Mouse (Mus musculus) lung, postnatal 0 days (tissue): ENCODE measurements around the gene Ccs. TPM values are rescaled to one million over a fixed set of nuclear protein-coding genes. Genes with fewer than 3 reads are reported as not detected.
"Not testable (repeated sequence)": the region's sequence is repeated elsewhere in the genome, so short reads cannot be mapped to it uniquely, and the experiment has no call there.

Experiments used
- ATAC-seq: fragments of 200-750 bp; cut with Nextera tagmentation; 2 replicates; pipeline ENCODE4 v1.8.0; 2017; ENCODE audit warnings: moderate library complexity
- DNase-seq: peaks from one replicate; pipeline ENCODE4 v3.0.0-alpha.2; 2016; ENCODE audit warnings: low spot score
- H3K27ac ChIP-seq: fragments of 300-500 bp; sonication (generic); 2 replicates; pipeline ENCODE4 v1.5.1; 2014; ENCODE audit warnings: antibody characterized with exemption, mild to moderate bottlenecking, low read length, mixed read lengths
- H3K27me3 ChIP-seq: fragments of 300-500 bp; sonication (generic); replicated peaks from 2 replicates; pipeline ENCODE4 v1.6.1; 2014; ENCODE audit warnings: low read length, mixed read lengths; ENCODE audit not compliant: insufficient read depth
- H3K36me3 ChIP-seq: fragments of 300-500 bp; sonication (generic); 2 replicates; pipeline ENCODE4 v1.6.1; 2014; ENCODE audit warnings: low read length, mixed read lengths; ENCODE audit not compliant: insufficient read depth
- H3K4me1 ChIP-seq: fragments of 300-500 bp; sonication (generic); 2 replicates; pipeline ENCODE4 v1.6.1; 2014; ENCODE audit warnings: antibody characterized with exemption, low read depth, low read length, mixed read lengths; ENCODE audit not compliant: insufficient read depth
- H3K4me2 ChIP-seq: fragments of 300-500 bp; sonication (generic); replicated peaks from 2 replicates; pipeline ENCODE4 v1.6.1; 2014; ENCODE audit warnings: low read depth, mild to moderate bottlenecking, low read length, moderate library complexity, mixed read lengths
- H3K4me3 ChIP-seq: fragments of 300-500 bp; sonication (generic); 2 replicates; pipeline ENCODE4 v1.5.1; 2014; ENCODE audit warnings: low read depth, low read length
- H3K9ac ChIP-seq: fragments of 300-500 bp; sonication (generic); replicated peaks from 2 replicates; pipeline ENCODE4 v1.6.1; 2014; ENCODE audit warnings: low read depth, mild to moderate bottlenecking
- H3K9me3 ChIP-seq: fragments of 300-500 bp; sonication (generic); 2 replicates; pipeline ENCODE4 v1.6.1; 2016; ENCODE audit warnings: low read length, mixed read lengths
- CTCF ChIP-seq: IDR thresholded peaks from 2 replicates; pipeline ENCODE4 v1.5.1; 2016; ENCODE audit warnings: antibody characterized with exemption, mild to moderate bottlenecking
- EP300 ChIP-seq: IDR thresholded peaks from 2 replicates; pipeline ENCODE4 v1.6.1; 2016; ENCODE audit warnings: antibody characterized with exemption, mild to moderate bottlenecking, control low read depth
- WGBS: fragments of 180-500 bp; shearing (Covaris S2); extraction: QIAGEN DNeasy Blood & Tissue Kit; methylation state at CpG from one replicate; pipeline ENCODE4 v1.1.7; 2014; 5-methylcytosine and 5-hydroxymethylcytosine counted together
- polyA plus RNA-seq: library from polyadenylated mRNA; unstranded; fragments of >200 nt; fragmentation: Nextera tagmentation; extraction: Ambion mirVana; gene quantifications from 2 replicates; pipeline ENCODE4 v1.2.1, GENCODE M21; 2015

Gene Ccs
- polyA plus RNA-seq, 1 experiment from 2014 or later = 54.5 TPM

GRCm38 (mm10) chr19:4828444-4829114 is 10.6 kb downstream of the Ccs start:
- Histone ChIP-seq H3K9me3 (no peaks in the 10 kb centered on the region), H3K36me3 (peaks cover 6% of the 10 kb centered on the region; the same call in 1 of the 2 replicates), H3K27me3 (no peaks in the 10 kb centered on the region), H3K4me2 (no peak overlapping the region), H3K4me3 (no peak overlapping the region), H3K9ac (no peak overlapping the region), H3K27ac (no peak overlapping the region), H3K4me1 (no peaks in the 10 kb centered on the region)
- 55% methylated on average over 16 of the region's 16 CpGs for WGBS
- peak; percentile 40 for DNase-seq
- TF ChIP-seq CTCF (no peak), EP300 (no peak)
- ATAC-seq = peak; percentile 52

GRCm38 (mm10) chr19:4820678-4821303 is 18.3 kb downstream of the Ccs start:
- TF ChIP-seq EP300 (no peak), CTCF (peak; percentile 29)
- Histone ChIP-seq H3K4me3 (no peak overlapping the region), H3K4me2 (no peak overlapping the region), H3K27ac (no peak overlapping the region), H3K27me3 (no peaks in the 10 kb centered on the region), H3K9ac (no peak overlapping the region), H3K36me3 (peaks cover 6% of the 10 kb centered on the region; the same call in 1 of the 2 replicates), H3K9me3 (no peaks in the 10 kb centered on the region), H3K4me1 (no peaks in the 10 kb centered on the region)
- DNase-seq (peak; percentile 54), ATAC-seq (peak; percentile 48)
- 40% methylated on average over 5 of the region's 5 CpGs for WGBS

- 30% methylated on average over 1 of the region's 1 CpGs for WGBS
- Histone ChIP-seq H3K36me3 (no peaks in the 10 kb centered on the region), H3K27me3 (no peaks in the 10 kb centered on the region), H3K9me3 (no peaks in the 10 kb centered on the region), H3K27ac (no peak overlapping the region), H3K4me3 (no peak overlapping the region), H3K4me2 (no peak overlapping the region), H3K9ac (no peak overlapping the region), H3K4me1 (no peaks in the 10 kb centered on the region)
- ATAC-seq (peak; percentile 60), DNase-seq (peak; percentile 38)
- TF ChIP-seq EP300 = no peak
- no peak for TF ChIP-seq CTCF
Observed at GRCm38 (mm10) chr19:4817182-4817835, 21.8 kb downstream of the Ccs start.

GRCm38 (mm10) chr19:4813015-4813414 is 26.1 kb downstream of the Ccs start:
- Histone ChIP-seq H3K4me3 (no peak overlapping the region), H3K9ac (no peak overlapping the region), H3K27me3 (no peaks in the 10 kb centered on the region), H3K9me3 (no peaks in the 10 kb centered on the region), H3K36me3 (no peaks in the 10 kb centered on the region), H3K4me2 (no peak overlapping the region), H3K27ac (no peak overlapping the region), H3K4me1 (peaks cover 8% of the 10 kb centered on the region; the same call in 1 of the 2 replicates)
- WGBS = 85% methylated on average over 5 of the region's 6 CpGs
- TF ChIP-seq EP300 (no peak), CTCF (peak; percentile 53)
- DNase-seq = no peak
- no peak for ATAC-seq

- not testable (repeated sequence) for H3K4me1 ChIP-seq, DNase-seq, H3K36me3 ChIP-seq, H3K9me3 ChIP-seq, ATAC-seq, H3K27me3 ChIP-seq
- 70% methylated on average over 8 of the region's 8 CpGs for WGBS
- Histone ChIP-seq H3K4me3 (peak overlapping the region; percentile 76; the same call in 1 of the 2 replicates), H3K9ac (peak overlapping the region; percentile 63; the same call in 1 of the 2 replicates), H3K4me2 (peak overlapping the region; percentile 85), H3K27ac (peak overlapping the region; percentile 94)
- peak; percentile 26 for TF ChIP-seq CTCF
Observed at GRCm38 (mm10) chr19:4812334-4812949, 26.7 kb downstream of the Ccs start.

GRCm38 (mm10) chr19:4811909-4812242 is 27.3 kb downstream of the Ccs start:
- Histone ChIP-seq H3K9ac (peak overlapping the region; percentile 63), H3K36me3 (no peaks in the 10 kb centered on the region), H3K4me2 (peak overlapping the region; percentile 85), H3K27ac (peak overlapping the region; percentile 94), H3K4me3 (peak overlapping the region; percentile 76), H3K4me1 (peaks cover 8% of the 10 kb centered on the region; the same call in 1 of the 2 replicates), H3K9me3 (no peaks in the 10 kb centered on the region), H3K27me3 (no peaks in the 10 kb centered on the region)
- peak; percentile 39 for ATAC-seq
- TF ChIP-seq CTCF = no peak
- TF ChIP-seq EP300 = no peak
- WGBS = 2% methylated on average over 12 of the region's 12 CpGs
- DNase-seq = no peak
